Mouse (Mus musculus) ES-E14 (cell line): Measurements from ENCODE around the gene Ppp1r11.

Experiments used
- CHD2 ChIP-seq: IDR thresholded peaks from 2 replicates; pipeline ENCODE4 v1.6.1; 2014; ENCODE audit warnings: mild to moderate bottlenecking, low read depth, low read length, inconsistent platforms
- HCFC1 ChIP-seq: IDR thresholded peaks from 2 replicates; pipeline ENCODE4 v1.6.1; 2012; ENCODE audit warnings: low read length, inconsistent platforms, borderline replicate concordance; ENCODE audit not compliant: insufficient read depth
- MAFK ChIP-seq: IDR thresholded peaks from 2 replicates; pipeline ENCODE4 v1.6.1; 2014; ENCODE audit warnings: mild to moderate bottlenecking, low read depth, low read length, inconsistent platforms; ENCODE audit not compliant: insufficient read depth
- ZC3H11A ChIP-seq: IDR thresholded peaks from 2 replicates; pipeline ENCODE4 v1.6.1; 2012; ENCODE audit warnings: low read depth, mild to moderate bottlenecking, inconsistent platforms, low read length, borderline replicate concordance
- ZNF384 ChIP-seq: IDR thresholded peaks from 2 replicates; pipeline ENCODE4 v1.6.1; 2012; ENCODE audit warnings: low read depth, low read length, inconsistent platforms

DNA sequence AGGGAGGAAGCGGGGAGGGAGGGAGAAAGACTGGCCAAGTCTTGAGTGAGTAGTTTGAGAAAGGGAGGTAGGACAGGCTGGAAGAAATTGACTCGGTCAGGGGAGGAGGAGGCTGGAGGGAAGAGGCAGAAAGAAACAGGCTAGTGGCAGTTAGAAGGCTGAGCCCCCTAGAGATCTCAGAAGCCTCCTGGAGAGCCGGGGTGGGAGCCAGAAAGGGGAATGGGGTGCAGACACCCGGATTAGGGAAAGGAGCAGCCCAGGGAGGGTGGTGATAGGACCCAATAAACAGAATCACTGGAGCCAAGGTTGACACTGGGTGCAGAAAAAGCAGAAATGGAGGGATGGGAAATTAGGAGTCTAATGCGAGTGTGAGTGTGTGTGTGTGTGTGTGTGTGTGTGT, 7.8 kb downstream of the Ppp1r11 start:
- TF ChIP-seq HCFC1 (no peak), CHD2 (no peak), ZC3H11A (no peak), ZNF384 (no peak), MAFK (no peak)
